Mouse (Mus musculus) stomach, postnatal 0 days (tissue): ENCODE measurements at regions not wholly inside any gene's neighbourhood (a gene's known extent, or its start where the extent isn't known, plus 50 kb on each side); places are given as distances from the start of the nearest gene placed in this dataset.

Experiments
- CTCF ChIP-seq: IDR thresholded peaks from 2 replicates; pipeline ENCODE4 v1.5.1; 2016; ENCODE audit warnings: antibody characterized with exemption, low read depth, mild to moderate bottlenecking, moderate library complexity
- EP300 ChIP-seq: optimal IDR thresholded peaks from 2 replicates; pipeline ENCODE3; 2016; ENCODE audit warnings: antibody characterized with exemption

GRCm38 (mm10) chr2:133455484-133456170 is 96.3 kb upstream of the Bmp2 start:
- TF ChIP-seq CTCF, result no peak
- no peak for TF ChIP-seq EP300
